Mouse (Mus musculus) cerebellum, adult 8-10 months (tissue): ENCODE data around the gene Adam25.
"Not testable (repeated sequence)": the region's sequence is repeated elsewhere in the genome, so short reads cannot be mapped to it uniquely, and the experiment has no call there.

Source experiments
- DNase-seq: peaks from one replicate; pipeline ENCODE4 v3.0.0; 2022

Adam25 gene

DNA sequence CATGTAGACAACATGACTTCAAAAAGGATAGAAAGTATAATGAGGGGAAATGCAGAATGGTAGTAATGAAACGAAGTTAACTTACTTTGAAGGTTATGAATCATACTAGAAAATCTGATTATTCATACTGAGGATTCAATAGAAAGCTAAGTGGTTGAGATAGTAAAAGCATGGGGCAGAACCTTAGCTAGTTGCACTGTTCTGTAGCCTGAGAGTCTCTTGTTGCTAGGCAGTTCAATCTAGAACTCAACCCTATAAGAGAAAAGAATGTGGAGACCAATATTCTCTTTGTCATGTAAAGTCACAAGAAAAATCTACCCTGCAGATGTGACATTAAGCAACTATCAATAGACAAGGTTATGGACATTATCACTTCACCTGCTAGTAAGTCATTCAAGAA, at the start of gene Adam25:
TSS of gene Adam25 (plus strand) at position 301 of the 400 bp plus-strand sequence.
- DNase-seq: not testable (repeated sequence)

GRCm38 (mm10) chr8:40715406-40715805, 36.6 kb upstream of the Adam25 start:
- DNase-seq: not testable (repeated sequence)

GRCm38 (mm10) chr8:40715986-40716385, 36.0 kb upstream of the Adam25 start:
- DNase-seq: no peak

DNA sequence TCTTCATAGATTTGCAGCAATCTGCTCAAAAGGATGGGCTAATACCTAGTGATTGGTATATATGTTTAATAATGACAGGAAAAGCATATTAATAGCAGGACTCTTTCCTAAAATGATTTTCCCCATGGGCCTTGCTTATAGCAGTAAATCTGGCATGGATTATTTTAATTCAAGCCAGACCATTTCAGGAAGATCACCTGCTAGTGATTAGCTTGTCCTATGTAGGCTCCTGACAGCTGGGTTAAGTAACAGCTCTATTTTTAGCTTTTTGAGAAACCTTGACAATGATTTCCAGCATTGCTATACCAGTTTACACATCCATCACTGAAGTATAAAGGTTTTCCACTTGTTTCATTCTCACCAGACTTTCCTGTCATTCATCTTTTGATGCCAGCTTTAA, 31.3 kb downstream of the Adam25 start:
- no peak for DNase-seq

DNA sequence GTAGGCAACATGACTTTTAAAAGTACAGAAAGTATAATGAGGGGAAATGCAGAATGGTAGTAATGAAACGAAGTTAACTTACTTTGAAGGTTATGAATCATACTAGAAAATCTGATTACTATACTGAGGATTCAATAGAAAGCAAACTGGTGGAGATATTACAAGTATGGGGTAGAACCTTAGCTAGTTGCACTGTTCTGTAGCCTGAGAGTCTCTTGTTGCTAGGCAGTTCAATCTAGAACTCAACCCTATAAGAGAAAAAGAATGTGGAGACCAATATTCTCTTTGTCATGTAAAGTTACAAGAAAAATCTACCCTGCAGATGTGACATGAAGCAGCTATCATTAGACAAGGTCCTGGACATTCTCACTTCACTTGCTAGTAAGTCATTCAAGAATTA, 41.0 kb downstream of the Adam25 start, which contains the start of gene Adam20:
TSS of gene Adam20 (plus strand) at position 301 of the 400 bp plus-strand sequence.
- not testable (repeated sequence) for DNase-seq

DNA sequence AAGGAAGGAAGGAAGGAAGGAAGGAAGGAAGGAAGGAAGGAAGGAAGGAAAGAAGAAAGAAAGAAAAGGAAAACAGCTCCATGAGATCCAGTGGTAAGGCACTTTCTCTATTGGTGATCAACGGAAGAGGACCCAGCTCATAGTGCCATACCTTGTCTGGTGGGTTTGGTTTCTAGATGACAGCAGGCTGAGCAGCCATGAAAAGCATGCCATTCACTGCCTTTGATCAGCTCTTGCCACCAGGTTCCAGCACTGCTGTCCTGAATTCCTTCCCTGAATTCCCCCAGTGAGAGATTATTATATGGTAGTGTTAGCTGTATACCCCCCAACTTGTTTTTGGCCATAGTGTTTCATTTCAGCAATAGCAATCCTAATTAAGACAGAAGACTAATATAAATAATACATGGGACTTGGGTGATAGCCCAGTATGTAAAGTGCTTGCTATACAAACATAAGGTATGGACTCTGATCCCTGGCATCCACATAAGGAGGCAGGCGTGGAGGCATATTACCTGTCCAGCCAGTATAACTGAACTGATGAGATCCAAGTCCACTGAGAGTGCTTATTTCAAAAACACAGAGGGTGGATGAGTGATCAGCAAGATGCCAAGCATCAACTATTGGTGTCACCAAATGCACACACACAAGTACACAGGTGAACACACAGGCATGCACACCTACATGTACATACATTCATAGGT, 51.5 kb downstream of the Adam25 start:
- DNase-seq: no peak
